Mouse (Mus musculus) hematopoietic stem cell, adult 5-6 weeks (primary cell): ENCODE results near the gene Gata1. TPM values are rescaled to one million over a fixed set of nuclear protein-coding genes. Genes with fewer than 3 reads are reported as not detected.
A peak's percentile ranks its signal among the peaks of the same experiment; 100 is the strongest.
"Not testable (repeated sequence)": the region's sequence is repeated elsewhere in the genome, so short reads cannot be mapped to it uniquely, and the experiment has no call there.

Experiments
- ATAC-seq, 2 experiments: fragments of 125-278 bp in 1 of 2; replicated peaks in 1 of 2; 2 replicates each; pipeline ENCODE4 v1.8.0; 2016 to 2017; ENCODE audit warnings: inconsistent platforms in 2 of 2, mild to moderate bottlenecking in 2 of 2, moderate number of reproducible peaks in 2 of 2, low read depth in 1 of 2, moderate TSS enrichment in 1 of 2; ENCODE audit not compliant: low FRiP score in 2 of 2, poor library complexity in 2 of 2, severe bottlenecking in 2 of 2, insufficient read depth in 1 of 2, low TSS enrichment in 1 of 2
- total RNA-seq: library from RNA; stranded (forward); fragments of 172-1452, 232-1000 nt; gene quantifications from 2 replicates; pipeline ENCODE4 v1.2.3, GENCODE M21; 2017

Gata1 gene
- total RNA-seq, 1 experiment from 2014 or later = 19.1 TPM

DNA sequence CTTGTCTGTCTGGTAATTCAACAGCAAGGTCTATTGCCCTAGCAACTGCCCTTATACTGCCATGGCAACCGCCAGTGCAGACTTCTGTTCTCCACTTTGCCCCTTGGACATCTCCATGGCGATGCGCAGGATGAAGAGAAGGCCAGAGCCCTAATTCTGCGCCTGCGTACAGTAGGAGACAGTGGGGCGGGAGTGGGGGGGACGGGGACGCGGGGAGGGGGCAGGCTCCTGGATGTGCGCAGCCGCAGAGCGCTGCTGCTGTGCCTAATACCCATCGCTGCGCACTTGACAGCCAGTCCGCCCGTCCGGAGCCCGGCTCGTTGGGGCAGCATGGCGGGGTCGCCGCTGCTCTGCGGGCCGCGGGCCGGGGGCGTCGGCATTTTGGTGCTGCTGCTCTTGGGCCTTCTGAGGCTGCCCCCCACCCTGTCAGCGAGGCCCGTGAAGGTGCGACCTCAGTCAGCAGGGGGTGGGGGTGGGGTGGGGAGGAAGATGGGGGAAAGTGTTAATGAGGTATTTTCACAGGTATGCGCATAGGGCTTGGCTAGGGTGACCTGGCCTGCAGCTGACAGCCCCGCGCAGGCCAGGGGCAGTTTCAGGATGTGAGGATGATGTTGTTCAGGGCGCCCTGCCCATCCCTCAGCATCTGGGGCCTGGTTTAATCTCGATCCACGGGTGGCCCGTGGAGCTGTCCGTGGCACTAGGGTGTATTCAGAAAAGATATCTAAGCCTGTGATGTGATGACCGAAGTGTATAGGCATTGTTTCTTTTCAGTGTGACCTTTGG, 58.1 kb downstream of the Gata1 start, which contains the start of gene Pcsk1n:
Gene Pcsk1n (plus strand): TSS at position 222 of the 783 bp plus-strand sequence.
- no peak for ATAC-seq

DNA sequence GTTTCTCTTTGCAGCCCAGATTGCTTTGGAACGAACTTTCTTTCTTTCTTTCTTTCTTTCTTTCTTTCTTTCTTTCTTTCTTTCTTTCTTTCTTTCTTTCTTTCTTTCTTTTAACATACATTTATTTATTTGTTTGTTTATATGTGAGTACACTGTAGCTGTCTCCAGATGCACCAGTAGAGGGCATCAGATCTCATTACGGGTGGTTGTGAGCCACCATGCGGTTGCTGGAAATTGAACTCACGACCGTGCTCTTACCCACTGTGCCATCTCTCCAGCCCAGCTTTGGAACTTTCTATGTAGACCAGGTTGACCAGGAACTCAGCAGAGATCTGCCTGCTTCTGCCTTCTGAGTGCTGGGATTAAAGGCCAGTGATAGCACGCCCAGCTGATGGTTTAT, 59.9 kb downstream of the Gata1 start:
- ATAC-seq = not testable (repeated sequence)

DNA sequence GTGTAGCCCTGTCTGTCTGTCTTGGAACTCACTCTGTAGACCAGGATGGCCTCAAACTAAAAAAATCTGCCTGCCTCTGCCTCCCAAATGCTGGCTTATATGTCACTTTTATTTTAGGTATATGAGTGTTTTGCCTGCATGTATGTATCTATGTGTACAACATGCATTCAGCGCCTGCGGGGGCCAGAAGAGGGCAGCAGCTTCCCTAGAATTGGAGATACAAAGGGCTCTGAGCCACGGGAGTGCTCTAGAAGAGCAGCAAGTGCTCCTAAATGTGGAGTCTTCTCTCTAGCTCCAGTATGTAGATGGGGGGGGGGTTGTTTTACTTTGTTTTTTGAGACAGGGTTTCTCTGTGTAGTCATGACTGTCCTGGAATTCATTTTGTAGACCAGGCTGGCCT, 62.2 kb downstream of the Gata1 start:
- peak; percentile 59 to 77; a peak in 3 of 4 replicates for ATAC-seq

DNA sequence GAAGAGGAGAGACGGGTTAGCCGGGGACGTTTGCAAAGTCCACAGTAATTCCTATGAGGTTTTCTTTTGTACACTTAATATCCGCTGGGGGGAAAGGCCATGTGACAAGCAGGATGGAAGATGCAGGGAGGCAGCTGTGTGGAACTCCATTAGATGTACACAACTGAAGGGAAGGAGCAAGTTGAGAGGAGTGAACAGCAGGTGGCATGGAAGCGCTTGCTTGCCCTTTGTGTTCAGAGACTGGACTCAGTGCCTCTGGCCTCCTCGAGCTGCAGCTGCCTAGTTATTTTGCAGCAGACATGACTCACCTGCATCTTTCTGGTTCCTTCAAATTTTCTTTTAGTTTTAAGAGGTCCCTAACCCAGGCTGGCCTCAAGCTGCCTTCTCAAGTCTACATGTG, 67.4 kb downstream of the Gata1 start:
- no peak for ATAC-seq

Other genes starting within 250 kb of the Gata1 start
- gene Praf2, start 249.6 kb downstream of the Gata1 start, total RNA-seq = 7.0 and 7.1 TPM in 2 replicates
- 1.8 and 2.1 TPM in 2 replicates for gene Ccdc120, start 227.2 kb downstream of the Gata1 start, total RNA-seq
- 9.6 and 12.4 TPM in 2 replicates for gene Tfe3, start 215.5 kb downstream of the Gata1 start, total RNA-seq
- gene Gripap1, start 188.3 kb downstream of the Gata1 start, total RNA-seq = 48.4 TPM in 2 replicates
- 0.63 and 2.1 TPM in 2 replicates for gene Kcnd1, start 155.8 kb downstream of the Gata1 start, total RNA-seq
- 73.7 and 89.4 TPM in 2 replicates for gene Otud5, start 136.7 kb downstream of the Gata1 start, total RNA-seq
- gene Pim2, start 99.8 kb downstream of the Gata1 start, total RNA-seq = 3.1 and 7.8 TPM in 2 replicates
- gene Slc35a2, start 94.0 kb downstream of the Gata1 start, total RNA-seq = 17.2 and 25.7 TPM in 2 replicates
- 167 and 186 TPM in 2 replicates for gene Pqbp1, start 78.8 kb downstream of the Gata1 start, total RNA-seq
- gene Timm17b, start 78.7 kb downstream of the Gata1 start, total RNA-seq = 39.3 and 51.9 TPM in 2 replicates
- not detected in 2 replicates for gene Gm10491, start 70.2 kb downstream of the Gata1 start, total RNA-seq
- 1.2 TPM in 1 of 2 replicates, not detected in the other for gene Gm10490, start 68.5 kb downstream of the Gata1 start, total RNA-seq
- gene Pcsk1n, start 58.2 kb downstream of the Gata1 start, total RNA-seq = not detected in 2 replicates
- gene Eras, start 49.5 kb downstream of the Gata1 start, total RNA-seq = not detected in 2 replicates
- 10.0 and 32.9 TPM in 2 replicates for gene Hdac6, start 30.2 kb downstream of the Gata1 start, total RNA-seq
- gene Glod5, start 40.4 kb upstream of the Gata1 start, total RNA-seq = not detected in 2 replicates
- gene Suv39h1, start 96.7 kb upstream of the Gata1 start, total RNA-seq = 51.2 and 65.4 TPM in 2 replicates
- gene Was, start 112.4 kb upstream of the Gata1 start, total RNA-seq = 97.1 and 98.4 TPM in 2 replicates
- 41.6 and 44.4 TPM in 2 replicates for gene Wdr13, start 154.8 kb upstream of the Gata1 start, total RNA-seq
- gene Rbm3, start 167.8 kb upstream of the Gata1 start, total RNA-seq = 1,086 and 1,580 TPM in 2 replicates
- 7.8 and 8.2 TPM in 2 replicates for gene Tbc1d25, start 198.1 kb upstream of the Gata1 start, total RNA-seq
- gene Ebp, start 215.4 kb upstream of the Gata1 start, total RNA-seq = 59.0 and 60.6 TPM in 2 replicates
- gene Porcn, start 228.5 kb upstream of the Gata1 start, total RNA-seq = 1.0 and 2.6 TPM in 2 replicates